Mouse (Mus musculus) liver, embryonic 14.5 days (tissue): ENCODE measurements at regions not wholly inside any gene's neighbourhood (a gene's known extent, or its start where the extent isn't known, plus 50 kb on each side); places are given as distances from the start of the nearest gene placed in this dataset.

Experiments used
- ATAC-seq: fragments of 200-750 bp; cut with Nextera tagmentation; 2 replicates; pipeline ENCODE4 v1.8.0; 2017; ENCODE audit warnings: moderate number of reproducible peaks, mild to moderate bottlenecking, moderate library complexity; ENCODE audit not compliant: insufficient read depth
- DNase-seq, 3 experiments: peaks; one replicate each; pipeline ENCODE4 v3.0.0-alpha.2; 2012 to 2013; ENCODE audit warnings: low read depth in 3 of 3, low spot score in 3 of 3
- H3K27ac ChIP-seq: fragments of 300-500 bp; sonication (generic); 2 replicates; pipeline ENCODE4 v1.5.1; 2014; ENCODE audit warnings: moderate library complexity, mild to moderate bottlenecking, control low read depth, inconsistent platforms
- H3K27me3 ChIP-seq: fragments of 300-500 bp; sonication (generic); 2 replicates; pipeline ENCODE4 v1.6.1; 2014; ENCODE audit warnings: mild to moderate bottlenecking, low read length, moderate library complexity; ENCODE audit not compliant: control insufficient read depth, insufficient read depth
- H3K36me3 ChIP-seq: fragments of 300-500 bp; sonication (generic); replicated peaks from 2 replicates; pipeline ENCODE4 v1.6.1; 2014; ENCODE audit warnings: low read depth; ENCODE audit not compliant: control insufficient read depth, insufficient read depth
- H3K4me1 ChIP-seq, 2 experiments: fragments of 200-500 bp in 1 of 2; fragments of 300-500 bp in 1 of 2; sonication (generic) in 1 of 2; replicated peaks; 2 replicates each; pipeline ENCODE4 v1.6.1; 2012 to 2014; ENCODE audit warnings: antibody characterized with exemption in 1 of 2, inconsistent platforms in 1 of 2, low read length in 1 of 2; ENCODE audit not compliant: control insufficient read depth in 2 of 2, insufficient read depth in 2 of 2
- H3K4me2 ChIP-seq: fragments of 300-500 bp; sonication (generic); 2 replicates; pipeline ENCODE4 v1.6.1; 2014; ENCODE audit warnings: low read depth, mild to moderate bottlenecking, control low read depth, moderate library complexity
- H3K4me3 ChIP-seq, 2 experiments: fragments of 200-500 bp in 1 of 2; fragments of 300-500 bp in 1 of 2; sonication (generic) in 1 of 2; 2 replicates each; pipeline ENCODE4 v1.5.1; 2012 to 2014; ENCODE audit warnings: low read depth in 2 of 2, low read length in 2 of 2, mild to moderate bottlenecking in 2 of 2, control low read depth in 1 of 2, inconsistent platforms in 1 of 2, moderate library complexity in 1 of 2; ENCODE audit not compliant: insufficient read depth in 1 of 2
- H3K9ac ChIP-seq: fragments of 300-500 bp; sonication (generic); replicated peaks from 2 replicates; pipeline ENCODE4 v1.6.1; 2014; ENCODE audit warnings: mild to moderate bottlenecking, control low read depth, moderate library complexity
- H3K9me3 ChIP-seq: fragments of 300-500 bp; sonication (generic); 2 replicates; pipeline ENCODE4 v1.6.1; 2016; ENCODE audit warnings: low read length, mixed read lengths; ENCODE audit not compliant: control insufficient read depth
- CTCF ChIP-seq: IDR thresholded peaks from 2 replicates; pipeline ENCODE4 v1.5.1; 2016; ENCODE audit warnings: antibody characterized with exemption, low read depth, control low read depth
- EP300 ChIP-seq: IDR thresholded peaks from 2 replicates; pipeline ENCODE4 v1.6.1; 2016; ENCODE audit warnings: antibody characterized with exemption, low read depth
- WGBS: fragments of 180-500 bp; shearing (Covaris S2); extraction: QIAGEN DNeasy Blood & Tissue Kit; methylation state at CpG from one replicate; pipeline ENCODE4 v1.1.7; 2014; ENCODE audit not compliant: insufficient replicate concordance; 5-methylcytosine and 5-hydroxymethylcytosine counted together

DNA sequence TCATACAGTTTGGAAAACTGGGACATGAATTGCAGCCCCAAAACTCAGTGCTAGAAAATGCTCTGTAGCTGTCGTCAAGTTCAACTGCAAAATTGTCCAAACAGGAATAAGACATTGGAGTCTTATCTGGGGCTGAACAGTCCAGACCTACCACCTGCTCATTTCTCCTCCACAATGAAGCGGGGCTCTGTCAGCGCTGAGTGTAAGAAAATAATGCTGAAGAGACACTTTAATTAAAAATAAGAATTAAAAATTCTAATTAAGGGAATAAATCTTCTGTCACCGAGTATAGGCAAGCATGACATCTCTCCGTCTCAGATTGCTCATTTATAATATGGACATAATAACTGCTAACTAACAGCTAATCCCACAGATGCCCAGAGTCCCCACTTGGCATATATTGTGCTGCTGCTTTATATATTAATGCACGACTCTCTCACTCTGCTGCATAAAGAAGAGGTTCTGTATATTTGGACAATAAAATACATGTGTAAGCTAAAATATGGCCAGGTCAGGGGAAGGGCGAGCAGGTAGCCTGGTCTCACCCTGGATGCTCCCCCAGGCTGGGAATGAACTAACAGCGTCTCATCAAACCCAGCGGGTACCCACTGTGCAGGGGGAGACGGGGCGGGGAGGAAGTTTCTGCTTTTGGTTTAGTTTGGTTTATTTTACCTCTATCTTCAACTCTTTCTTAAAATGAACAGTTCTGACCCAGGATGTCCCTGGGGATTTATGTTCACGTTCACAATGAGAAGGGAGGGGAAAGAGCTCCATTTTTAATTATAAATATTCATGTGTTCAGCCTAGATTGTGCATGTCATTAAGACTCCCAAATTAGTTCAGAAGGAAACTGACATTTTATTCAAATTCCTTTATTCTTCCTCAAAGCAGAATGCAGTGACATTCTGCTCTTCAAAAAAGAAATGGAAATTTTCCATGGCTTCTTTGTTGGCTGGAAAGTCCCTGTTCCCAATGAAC is 544.9 kb downstream of the Pdcd6ip start:
- no peak overlapping the region for H3K4me3 ChIP-seq
- H3K4me2 ChIP-seq = no peak overlapping the region
- no peak overlapping the region for H3K9ac ChIP-seq
- H3K27ac ChIP-seq = no peak overlapping the region
- no peaks in the 10 kb centered on the region for H3K27me3 ChIP-seq
- no peak for ATAC-seq
- DNase-seq = no peak
- WGBS = 59% methylated on average over 12 of the region's 12 CpGs
- no peak for TF ChIP-seq CTCF
- TF ChIP-seq EP300 = no peak
- no peaks in the 10 kb centered on the region for H3K4me1 ChIP-seq
- H3K9me3 ChIP-seq = no peaks in the 10 kb centered on the region
- H3K36me3 ChIP-seq = no peaks in the 10 kb centered on the region

DNA sequence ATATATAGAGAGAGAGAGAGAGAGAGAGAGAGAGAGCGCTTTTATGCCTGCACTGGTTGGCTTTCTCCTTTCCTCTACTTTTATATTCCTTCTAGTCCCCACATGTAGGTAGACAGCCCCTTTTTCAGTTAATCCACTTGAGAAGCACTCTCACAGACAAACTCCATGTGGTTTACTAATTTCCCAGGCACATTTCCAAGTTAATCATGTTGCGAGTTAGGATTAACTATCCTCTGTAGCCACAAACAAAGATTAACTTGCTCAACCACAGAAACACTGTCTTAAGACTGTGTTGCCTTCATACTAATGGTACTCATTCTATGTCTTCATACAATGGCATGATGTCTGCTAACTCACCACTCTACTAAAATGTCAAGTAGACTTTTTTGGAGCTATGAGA is 548.0 kb downstream of the Pdcd6ip start:
- 82% methylated on average over 2 of the region's 2 CpGs for WGBS
- Histone ChIP-seq H3K4me3 (no peak overlapping the region), H3K9ac (no peak overlapping the region), H3K4me2 (no peak overlapping the region), H3K9me3 (no peaks in the 10 kb centered on the region), H3K27me3 (no peaks in the 10 kb centered on the region), H3K4me1 (no peaks in the 10 kb centered on the region), H3K36me3 (no peaks in the 10 kb centered on the region), H3K27ac (no peak overlapping the region)
- ATAC-seq (no peak), DNase-seq (no peak)
- TF ChIP-seq EP300 = no peak
- TF ChIP-seq CTCF = no peak

DNA sequence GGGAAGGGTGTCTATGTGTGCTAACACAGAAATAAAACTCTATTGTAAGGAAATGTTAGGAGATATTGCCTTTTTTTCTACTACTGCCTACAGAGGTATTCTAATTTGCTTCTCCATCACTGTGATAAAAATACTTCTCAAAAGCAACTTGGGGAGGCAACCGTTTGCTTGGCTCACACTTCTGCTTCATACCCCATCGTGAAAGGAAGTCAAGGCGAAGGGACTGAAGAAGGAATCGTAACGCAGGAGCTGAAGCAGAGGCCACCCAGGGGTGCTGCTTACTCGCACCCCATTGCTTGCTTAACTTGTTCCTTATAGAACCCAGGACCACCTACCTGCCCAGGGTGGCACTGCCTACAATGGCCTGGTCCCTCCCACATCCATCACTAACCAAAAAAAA is 550.0 kb downstream of the Pdcd6ip start:
- ATAC-seq (no peak), DNase-seq (no peak)
- Histone ChIP-seq H3K4me1 (no peaks in the 10 kb centered on the region), H3K36me3 (no peaks in the 10 kb centered on the region), H3K4me2 (no peak overlapping the region), H3K27ac (no peak overlapping the region), H3K9me3 (no peaks in the 10 kb centered on the region), H3K9ac (no peak overlapping the region), H3K4me3 (no peak overlapping the region), H3K27me3 (no peaks in the 10 kb centered on the region)
- TF ChIP-seq CTCF (no peak), EP300 (no peak)
- 61% methylated on average over 6 of the region's 6 CpGs for WGBS

DNA sequence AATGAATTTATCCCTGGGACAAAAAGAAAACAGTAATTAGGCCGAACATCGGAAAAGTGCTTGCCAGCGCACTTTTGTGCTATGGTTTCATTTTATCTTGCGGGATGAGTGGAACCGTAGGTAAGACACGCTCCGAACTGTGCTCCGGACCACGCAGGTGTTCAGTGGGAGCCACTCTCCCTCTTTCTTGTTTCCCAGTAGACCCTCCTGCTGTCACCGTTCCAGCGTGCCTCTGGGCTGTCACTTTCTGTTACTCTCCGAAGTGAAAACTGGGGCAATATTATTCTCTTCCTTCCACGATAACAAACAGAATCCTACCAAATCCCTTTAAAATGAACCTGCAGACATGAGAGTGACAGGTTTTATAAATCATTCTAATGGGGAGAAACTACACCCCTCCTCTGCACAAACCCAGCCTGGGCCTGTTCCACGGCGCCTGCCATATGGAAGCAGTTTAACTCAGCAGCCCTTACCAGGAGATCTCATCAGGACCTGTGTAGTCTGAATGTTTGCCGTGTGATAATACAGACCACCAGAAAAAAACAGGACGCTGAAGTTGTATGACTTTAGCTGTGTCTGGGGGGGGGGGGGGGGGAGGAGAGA is 550.5 kb downstream of the Pdcd6ip start:
- Histone ChIP-seq H3K9me3 (no peaks in the 10 kb centered on the region), H3K4me1 (no peaks in the 10 kb centered on the region), H3K27me3 (no peaks in the 10 kb centered on the region), H3K36me3 (no peaks in the 10 kb centered on the region), H3K27ac (no peak overlapping the region), H3K4me2 (no peak overlapping the region), H3K9ac (no peak overlapping the region), H3K4me3 (no peak overlapping the region)
- DNase-seq (no peak), ATAC-seq (no peak)
- TF ChIP-seq CTCF (no peak), EP300 (no peak)
- WGBS = 73% methylated on average over 17 of the region's 17 CpGs

DNA sequence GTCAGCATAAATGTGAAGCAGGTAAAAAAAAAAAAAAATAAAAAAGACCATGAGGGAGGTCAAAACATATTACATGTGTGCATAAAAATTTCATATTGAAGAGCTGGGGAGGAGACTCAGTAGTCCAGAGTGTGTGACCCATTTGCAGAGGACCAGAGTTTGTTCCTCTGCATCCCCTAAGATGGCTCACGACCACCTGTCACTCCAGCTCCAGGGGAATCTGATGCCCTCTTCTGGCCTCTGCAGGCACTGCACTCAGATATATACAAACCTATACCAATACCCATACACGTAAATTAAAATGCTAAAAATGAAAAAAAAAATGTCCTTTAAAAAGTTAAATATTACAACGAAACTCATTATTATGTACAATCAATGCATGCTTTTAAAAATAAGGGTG is 551.4 kb downstream of the Pdcd6ip start:
- Histone ChIP-seq H3K9me3 (no peaks in the 10 kb centered on the region), H3K4me2 (no peak overlapping the region), H3K9ac (no peak overlapping the region), H3K4me3 (no peak overlapping the region), H3K27ac (no peak overlapping the region), H3K27me3 (no peaks in the 10 kb centered on the region), H3K36me3 (no peaks in the 10 kb centered on the region), H3K4me1 (no peaks in the 10 kb centered on the region)
- WGBS = 38% methylated on average over 3 of the region's 3 CpGs
- DNase-seq = no peak
- no peak for ATAC-seq
- TF ChIP-seq CTCF = 0 out of 2 replicates have a peak, but pooled peaks have one; percentile 19
- TF ChIP-seq EP300 = no peak
